Mouse (Mus musculus) embryonic facial prominence, embryonic 11.5 days (tissue): Measurements from ENCODE around the gene Herc4. TPM values are rescaled to one million over a fixed set of nuclear protein-coding genes. Genes with fewer than 3 reads are reported as not detected.

Source experiments
- ATAC-seq: fragments of 200-750 bp; cut with Nextera tagmentation; replicated peaks from 2 replicates; pipeline ENCODE4 v1.8.0; 2017; ENCODE audit warnings: low read depth; ENCODE audit not compliant: insufficient number of reproducible peaks, low FRiP score, low TSS enrichment
- DNase-seq: peaks from one replicate; pipeline ENCODE4 v3.0.0-alpha.2; 2015; ENCODE audit warnings: low spot score
- H3K27ac ChIP-seq: fragments of 300-500 bp; sonication (generic); replicated peaks from 2 replicates; pipeline ENCODE4 v1.5.1; 2014; ENCODE audit warnings: mild to moderate bottlenecking, low read depth, low read length, control low read depth
- H3K27me3 ChIP-seq: fragments of 300-500 bp; sonication (generic); 2 replicates; pipeline ENCODE4 v1.6.1; 2014; ENCODE audit warnings: mild to moderate bottlenecking, low read length, moderate library complexity, mixed read lengths; ENCODE audit not compliant: control insufficient read depth, insufficient read depth
- H3K36me3 ChIP-seq: fragments of 300-500 bp; sonication (generic); replicated peaks from 2 replicates; pipeline ENCODE4 v1.6.1; 2014; ENCODE audit warnings: low read depth, mild to moderate bottlenecking, low read length, moderate library complexity, mixed read lengths; ENCODE audit not compliant: control insufficient read depth, insufficient read depth
- H3K4me1 ChIP-seq: fragments of 300-500 bp; sonication (generic); 2 replicates; pipeline ENCODE4 v1.6.1; 2014; ENCODE audit warnings: low read length, mixed read lengths; ENCODE audit not compliant: control insufficient read depth, insufficient read depth
- H3K4me2 ChIP-seq: fragments of 300-500 bp; sonication (generic); 2 replicates; pipeline ENCODE4 v1.6.1; 2014; ENCODE audit warnings: low read depth, mild to moderate bottlenecking, control low read depth, low read length, moderate library complexity
- H3K4me3 ChIP-seq: fragments of 300-500 bp; sonication (generic); 2 replicates; pipeline ENCODE4 v1.5.1; 2014; ENCODE audit warnings: low read depth, low read length, control low read depth
- H3K9ac ChIP-seq: fragments of 300-500 bp; sonication (generic); replicated peaks from 2 replicates; pipeline ENCODE4 v1.6.1; 2014; ENCODE audit warnings: mild to moderate bottlenecking, control low read depth, low read length
- H3K9me3 ChIP-seq: fragments of 300-500 bp; sonication (generic); replicated peaks from 2 replicates; pipeline ENCODE4 v1.6.1; 2016; ENCODE audit warnings: mild to moderate bottlenecking, low read length, inconsistent platforms, mixed read lengths; ENCODE audit not compliant: control insufficient read depth
- WGBS: fragments of 180-500 bp; shearing (Covaris S2); extraction: QIAGEN DNeasy Blood & Tissue Kit; methylation state at CpG from one replicate; pipeline ENCODE4 v1.1.7; 2014; 5-methylcytosine and 5-hydroxymethylcytosine counted together
- polyA plus RNA-seq: library from polyadenylated mRNA; unstranded; fragments of >200 nt; fragmentation: Nextera tagmentation; extraction: Ambion mirVana; gene quantifications from 2 replicates; pipeline ENCODE4 v1.2.1, GENCODE M21; 2014

Gene Herc4
- polyA plus RNA-seq, 1 experiment from 2014 or later = 57.9 TPM

DNA sequence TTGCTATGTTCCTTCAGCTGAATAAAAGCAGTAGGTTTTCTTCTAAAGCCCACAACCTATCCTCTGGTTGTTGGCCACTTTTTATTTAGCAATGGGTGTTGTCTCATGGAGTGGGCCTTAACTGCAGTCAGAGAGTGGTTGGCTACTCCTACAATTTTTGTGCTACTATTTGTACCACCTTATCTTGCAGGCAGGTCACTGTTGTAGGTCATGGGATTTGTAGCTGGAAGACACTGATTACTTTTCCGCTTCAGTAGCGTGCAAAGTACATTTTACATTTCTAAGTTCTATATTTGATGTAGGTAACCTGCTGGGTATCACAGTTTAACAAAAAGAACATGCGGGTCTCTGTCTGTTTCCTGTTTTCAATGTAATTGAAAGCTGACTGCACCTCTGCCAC lies 15.7 kb downstream of the Herc4 start:
- Histone ChIP-seq H3K9me3 (no peaks in the 10 kb centered on the region), H3K4me1 (no peaks in the 10 kb centered on the region), H3K27ac (no peak overlapping the region), H3K4me2 (no peak overlapping the region), H3K27me3 (no peaks in the 10 kb centered on the region), H3K36me3 (no peaks in the 10 kb centered on the region), H3K4me3 (no peak overlapping the region), H3K9ac (no peak overlapping the region)
- 93% methylated on average over 3 of the region's 3 CpGs for WGBS
- DNase-seq = no peak
- no peak for ATAC-seq

DNA sequence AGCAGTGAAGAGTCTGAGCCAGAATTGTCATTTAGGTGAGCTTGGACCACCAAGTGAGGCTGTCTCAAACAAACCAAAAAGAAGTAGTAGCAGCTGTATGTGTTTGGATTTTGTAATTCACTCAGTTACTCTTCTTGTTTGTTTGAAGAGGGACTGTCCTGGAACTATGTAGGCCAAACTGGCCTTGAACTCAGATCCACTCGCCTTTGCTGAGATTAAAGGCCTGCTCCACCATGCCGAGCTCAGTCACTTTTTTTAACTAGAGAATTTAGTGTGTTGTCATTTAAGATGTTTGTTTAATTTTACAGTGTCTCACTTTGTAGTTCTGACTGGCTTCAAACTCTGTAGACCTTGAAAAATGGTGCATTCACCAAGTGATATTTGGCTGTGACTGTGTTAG lies 24.3 kb downstream of the Herc4 start:
- DNase-seq (no peak), ATAC-seq (no peak)
- WGBS = 87% methylated on average over 2 of the region's 2 CpGs
- Histone ChIP-seq H3K4me1 (no peaks in the 10 kb centered on the region), H3K9me3 (no peaks in the 10 kb centered on the region), H3K9ac (no peak overlapping the region), H3K4me2 (no peak overlapping the region), H3K4me3 (no peak overlapping the region), H3K27ac (no peak overlapping the region), H3K27me3 (no peaks in the 10 kb centered on the region), H3K36me3 (no peaks in the 10 kb centered on the region; the same call in 1 of the 2 replicates)

GRCm38 (mm10) chr10:63272401-63272800 lies 28.8 kb downstream of the Herc4 start:
- Histone ChIP-seq H3K4me1 (no peaks in the 10 kb centered on the region), H3K9ac (no peak overlapping the region), H3K4me3 (no peak overlapping the region), H3K27me3 (no peaks in the 10 kb centered on the region), H3K9me3 (no peaks in the 10 kb centered on the region), H3K36me3 (no peaks in the 10 kb centered on the region; the same call in 1 of the 2 replicates), H3K4me2 (no peak overlapping the region), H3K27ac (no peak overlapping the region)
- no peak for ATAC-seq
- no peak for DNase-seq

GRCm38 (mm10) chr10:63272868-63273267 lies 29.3 kb downstream of the Herc4 start:
- no peaks in the 10 kb centered on the region for H3K9me3 ChIP-seq
- H3K4me3 ChIP-seq = no peak overlapping the region
- no peaks in the 10 kb centered on the region; the same call in 1 of the 2 replicates for H3K36me3 ChIP-seq
- no peak overlapping the region for H3K9ac ChIP-seq
- 91% methylated on average over 5 of the region's 5 CpGs for WGBS
- H3K27ac ChIP-seq = no peak overlapping the region
- H3K4me1 ChIP-seq = no peaks in the 10 kb centered on the region
- ATAC-seq (no peak), DNase-seq (no peak)
- no peaks in the 10 kb centered on the region for H3K27me3 ChIP-seq
- H3K4me2 ChIP-seq = no peak overlapping the region

DNA sequence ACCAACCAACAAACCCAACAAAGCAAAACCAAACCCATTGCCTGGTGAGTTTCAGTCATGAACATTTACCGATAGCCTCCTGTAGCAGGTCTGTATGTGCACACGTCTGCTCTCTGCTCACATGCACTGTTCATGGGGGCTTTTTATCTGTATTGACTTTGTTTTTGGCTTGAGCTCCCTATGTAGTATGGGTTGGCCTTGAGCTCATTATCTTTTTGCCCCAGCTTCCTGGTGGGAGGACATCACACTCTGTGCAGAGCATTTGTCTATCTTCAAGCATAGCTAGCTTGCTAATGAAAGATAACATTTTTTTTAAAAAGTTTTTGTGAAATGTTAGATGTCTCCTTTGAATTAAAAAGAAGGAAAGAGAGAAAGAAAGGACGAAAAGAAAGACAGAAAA lies 33.4 kb downstream of the Herc4 start:
- Histone ChIP-seq H3K27me3 (no peaks in the 10 kb centered on the region), H3K4me3 (no peak overlapping the region), H3K4me1 (no peaks in the 10 kb centered on the region), H3K27ac (no peak overlapping the region), H3K4me2 (no peak overlapping the region), H3K36me3 (peaks cover 3% of the 10 kb centered on the region; the same call in 1 of the 2 replicates), H3K9ac (no peak overlapping the region), H3K9me3 (no peaks in the 10 kb centered on the region)
- no peak for DNase-seq
- ATAC-seq = no peak
- WGBS = 93% methylated on average over 3 of the region's 3 CpGs

- Histone ChIP-seq H3K4me1 (no peaks in the 10 kb centered on the region), H3K4me2 (no peak overlapping the region), H3K9ac (no peak overlapping the region), H3K4me3 (no peak overlapping the region), H3K36me3 (peaks cover 3% of the 10 kb centered on the region; the same call in 1 of the 2 replicates), H3K27ac (no peak overlapping the region), H3K9me3 (no peaks in the 10 kb centered on the region), H3K27me3 (no peaks in the 10 kb centered on the region)
- 92% methylated on average over 3 of the region's 3 CpGs for WGBS
- DNase-seq (no peak), ATAC-seq (no peak)
Observed at GRCm38 (mm10) chr10:63279851-63280250, 36.2 kb downstream of the Herc4 start.

- no peaks in the 10 kb centered on the region for H3K27me3 ChIP-seq
- H3K4me1 ChIP-seq = no peaks in the 10 kb centered on the region
- H3K9me3 ChIP-seq = no peaks in the 10 kb centered on the region
- no peak overlapping the region for H3K9ac ChIP-seq
- peaks cover 3% of the 10 kb centered on the region; the same call in 1 of the 2 replicates for H3K36me3 ChIP-seq
- no peak overlapping the region for H3K27ac ChIP-seq
- no peak overlapping the region for H3K4me2 ChIP-seq
- 90% methylated on average over 4 of the region's 4 CpGs for WGBS
- no peak for DNase-seq
- no peak for ATAC-seq
- no peak overlapping the region for H3K4me3 ChIP-seq
Observed at GRCm38 (mm10) chr10:63282417-63282816, 38.8 kb downstream of the Herc4 start.

DNA sequence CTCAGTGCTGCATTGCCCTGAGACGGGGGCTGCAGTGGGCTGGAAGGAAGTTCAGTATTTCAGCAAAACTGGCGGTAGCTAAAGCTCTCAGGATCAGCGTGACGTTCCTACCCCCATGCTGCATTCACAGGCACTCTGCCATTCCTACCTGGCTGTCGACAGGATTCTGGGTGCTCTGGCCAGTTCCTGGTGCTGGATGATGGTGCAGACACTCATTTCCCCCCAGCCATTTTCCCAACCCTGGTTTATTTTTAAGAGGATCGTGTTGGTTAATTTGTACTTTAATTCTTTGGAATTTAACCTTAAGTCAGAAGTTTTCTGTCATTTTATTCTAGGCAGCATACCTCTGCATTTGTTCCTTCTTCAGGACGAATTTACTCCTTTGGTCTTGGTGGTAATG lies 39.2 kb downstream of the Herc4 start:
- Histone ChIP-seq H3K9me3 (no peaks in the 10 kb centered on the region), H3K27ac (no peak overlapping the region), H3K4me2 (no peak overlapping the region), H3K36me3 (peaks cover 3% of the 10 kb centered on the region; the same call in 1 of the 2 replicates), H3K4me1 (no peaks in the 10 kb centered on the region), H3K27me3 (no peaks in the 10 kb centered on the region), H3K9ac (no peak overlapping the region), H3K4me3 (no peak overlapping the region)
- ATAC-seq (no peak), DNase-seq (no peak)
- 88% methylated on average over 7 of the region's 7 CpGs for WGBS
